Mouse (Mus musculus) right cerebral cortex, postnatal 25 days (tissue): ENCODE measurements at regions not wholly inside any gene's neighbourhood (a gene's known extent, or its start where the extent isn't known, plus 50 kb on each side); places are given as distances from the start of the nearest gene placed in this dataset.

Source experiments
- DNase-seq: peaks from one replicate; pipeline ENCODE4 v3.0.0; 2022

DNA sequence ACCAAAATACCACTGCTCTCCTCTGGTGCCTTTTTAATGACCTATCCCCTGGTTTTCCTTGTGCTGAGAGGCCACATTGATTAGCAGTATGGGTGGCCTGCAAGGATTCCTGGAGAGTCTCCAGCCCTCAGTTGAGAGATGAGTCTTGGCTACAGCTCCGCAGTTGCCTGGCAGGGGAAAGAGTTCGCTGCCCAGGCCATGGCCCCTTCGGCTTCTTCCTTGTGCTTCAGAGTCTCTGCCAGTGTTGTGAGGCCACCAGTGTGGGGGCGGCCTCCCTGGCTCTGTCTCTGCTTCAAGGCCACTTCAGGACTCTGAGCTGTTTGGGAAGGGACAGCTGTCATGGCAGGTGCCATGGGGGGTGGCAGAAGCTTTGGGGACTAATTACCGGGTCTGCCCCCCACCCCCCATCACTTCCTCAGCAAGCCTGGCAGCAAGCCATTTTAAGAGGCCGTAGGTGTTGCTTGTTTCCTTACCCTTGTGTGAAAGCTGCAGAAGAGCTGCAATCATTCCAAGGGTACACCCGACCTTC lies 85.8 kb upstream of the Gria1 start:
- no peak for DNase-seq

DNA sequence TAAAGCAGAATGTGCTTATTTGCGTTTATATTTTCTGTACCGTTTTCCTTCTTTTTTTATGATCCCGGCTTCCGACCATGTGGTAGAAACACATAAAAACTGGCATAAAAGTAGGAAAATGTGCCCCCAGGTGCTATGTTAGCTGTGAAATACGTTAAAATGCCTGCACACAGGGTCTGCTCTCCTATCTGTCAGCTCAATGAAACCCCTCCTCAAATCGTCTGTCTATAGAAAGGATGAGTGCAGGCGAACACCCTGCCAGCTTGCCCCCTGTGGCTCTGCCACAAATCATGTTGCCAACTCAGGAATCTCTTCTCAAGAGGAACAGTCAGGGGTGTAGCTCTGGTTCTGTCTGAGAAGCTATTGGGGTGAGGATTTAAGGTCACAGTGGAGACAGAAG lies 78.4 kb upstream of the Gria1 start:
- no peak for DNase-seq

DNA sequence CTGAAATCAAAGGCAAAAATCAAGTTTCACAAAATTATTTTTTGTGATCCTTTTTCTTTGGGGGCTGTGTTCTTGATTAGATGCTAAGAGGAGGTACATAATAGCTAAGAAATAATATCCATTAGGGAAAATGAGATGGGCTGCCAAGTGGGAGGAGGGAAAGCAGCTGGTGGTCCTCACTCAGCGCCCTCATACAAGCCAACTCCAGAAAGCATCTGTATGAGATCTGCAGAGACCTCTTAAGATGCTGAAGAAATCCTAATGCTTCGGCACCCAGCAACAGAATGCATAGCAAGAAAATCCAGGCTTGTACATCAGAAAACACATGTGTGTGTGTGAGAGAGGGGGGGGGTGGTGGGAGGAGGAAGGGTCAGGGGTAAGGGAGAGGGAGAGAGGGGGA lies 58.8 kb upstream of the Gria1 start:
- DNase-seq: no peak

DNA sequence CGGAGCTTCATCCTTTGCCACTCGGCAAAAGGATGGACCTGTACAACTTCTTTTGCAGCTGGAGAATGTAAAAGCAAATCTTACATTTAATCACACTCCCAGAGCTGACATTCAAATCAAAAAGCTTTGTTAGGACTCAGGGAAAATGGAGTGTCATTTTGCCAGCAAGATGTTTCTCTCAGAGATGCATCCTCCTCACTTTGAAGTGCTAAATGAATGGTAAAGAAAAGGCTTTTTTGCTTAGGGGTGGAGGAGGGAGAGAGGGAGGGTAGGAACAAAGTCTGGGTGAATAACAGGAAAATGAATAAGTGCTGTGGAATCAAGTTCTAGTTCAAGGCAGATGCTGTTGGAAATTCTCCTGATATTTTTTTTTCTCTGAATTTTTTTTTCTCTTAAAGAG lies 53.4 kb upstream of the Gria1 start:
- no peak for DNase-seq
